Mouse (Mus musculus): ENCODE measurements around the gene B9d2. TPM values are rescaled to one million over a fixed set of nuclear protein-coding genes. Genes with fewer than 3 reads are reported as not detected.

Gene B9d2
- total RNA-seq, 2 experiments from 2014 or later = 24.7 to 25.7 TPM

DNA sequence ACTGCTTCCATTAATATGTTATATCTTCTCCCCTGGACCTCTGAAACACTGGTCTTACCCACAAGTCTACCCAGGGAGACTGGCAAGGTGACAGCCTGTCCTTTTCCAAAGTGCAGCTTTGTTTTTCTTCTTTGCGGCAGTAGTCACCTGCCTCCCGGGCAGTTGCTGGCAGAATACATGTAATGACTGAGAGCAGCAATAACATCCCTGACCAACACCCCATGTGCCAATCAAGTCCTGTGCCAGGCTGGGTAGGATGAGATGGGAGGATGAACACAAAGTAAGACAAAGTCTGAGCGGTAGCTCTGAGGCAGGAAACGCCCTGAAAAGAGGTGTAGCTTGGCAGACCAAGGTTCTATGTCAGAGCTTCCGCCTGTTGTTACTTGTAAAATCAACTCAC, 47.2 kb downstream of the B9d2 start:
- intact Hi-C loops (cut with DNase I) = no loop called here

DNA sequence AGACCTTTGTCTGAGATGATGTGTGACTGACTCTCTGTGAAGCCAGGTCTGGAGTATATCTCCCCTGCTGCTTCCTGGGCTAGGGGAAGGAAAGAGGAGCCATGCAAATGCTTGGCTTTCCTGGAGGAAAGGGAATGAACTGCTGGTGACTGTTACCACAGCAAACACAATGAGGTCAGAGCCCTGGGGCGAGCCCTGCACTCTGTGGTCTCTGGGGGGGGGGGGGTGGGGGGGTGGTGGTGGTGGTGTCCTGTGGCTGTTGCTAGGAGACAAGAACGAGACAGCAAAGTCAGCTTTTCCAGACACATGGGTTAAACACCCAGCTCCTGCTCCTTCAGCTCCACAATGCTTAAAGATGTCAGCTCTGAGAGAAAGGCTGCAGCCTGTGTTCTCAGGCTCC, 48.8 kb downstream of the B9d2 start:
- intact Hi-C loops (cut with DNase I) = no loop called here
- DNase-seq = no peak

More for the DNA sequence above, 47.2 kb downstream of the B9d2 start:
- no peak for DNase-seq

DNA sequence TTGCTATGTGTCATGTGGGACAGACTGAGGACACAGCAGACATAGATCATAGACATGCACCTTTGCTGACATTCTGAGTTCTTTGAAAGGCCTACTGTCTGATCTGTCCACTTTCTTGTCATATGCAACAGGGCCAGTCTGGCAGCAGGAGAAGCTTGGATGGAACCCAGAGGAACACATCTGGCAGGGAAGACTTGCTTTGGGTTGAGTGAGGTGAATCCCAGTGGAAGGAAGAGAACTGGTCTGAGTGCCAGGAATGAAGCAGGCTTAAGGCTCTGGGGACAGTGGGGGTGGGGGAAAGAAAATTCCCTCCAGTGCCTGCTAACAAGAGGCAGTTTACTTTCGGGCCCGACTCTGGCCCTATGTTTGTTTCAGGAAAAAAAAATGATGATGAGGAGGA, 49.3 kb downstream of the B9d2 start:
- DNase-seq = no peak
- intact Hi-C loops (cut with DNase I) = no loop called here

DNA sequence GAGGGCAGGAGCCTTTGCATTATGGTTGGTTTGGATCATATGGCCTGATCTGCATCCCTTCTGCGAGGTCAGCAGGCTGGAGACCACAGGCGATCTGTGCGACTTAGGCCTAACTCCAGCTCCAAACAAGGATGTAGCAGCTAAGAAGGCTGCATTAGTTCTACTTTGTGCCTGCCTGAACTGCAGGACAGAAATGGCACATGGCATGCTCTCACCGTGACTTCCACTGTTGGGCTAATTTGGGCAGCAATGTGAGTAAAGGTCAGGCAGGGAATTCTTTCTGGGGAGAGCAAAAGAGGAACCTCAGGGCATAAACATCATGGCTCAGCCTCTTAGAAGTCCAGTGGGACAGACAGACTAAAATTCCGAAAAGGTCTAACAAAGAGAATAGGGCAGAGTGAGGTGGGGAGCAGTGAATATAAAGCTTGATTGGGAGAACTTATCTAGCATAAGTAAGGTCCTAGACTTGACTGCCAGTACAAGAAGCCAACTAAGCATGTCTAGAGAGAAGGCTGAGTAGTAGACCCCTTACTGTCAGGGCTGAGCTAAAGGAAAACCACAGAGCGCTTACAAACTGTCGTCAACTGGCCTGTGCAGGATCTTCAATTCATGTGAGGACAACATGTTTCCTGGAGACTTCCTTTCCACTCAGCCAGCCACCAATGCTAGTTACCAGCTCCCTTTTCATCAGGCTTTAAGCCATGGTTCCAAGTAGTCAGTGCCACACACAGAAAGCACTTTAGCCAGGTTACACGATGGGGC, 50.9 kb downstream of the B9d2 start:
- intact Hi-C loops (cut with DNase I) = no loop called here
- DNase-seq = no peak

DNA sequence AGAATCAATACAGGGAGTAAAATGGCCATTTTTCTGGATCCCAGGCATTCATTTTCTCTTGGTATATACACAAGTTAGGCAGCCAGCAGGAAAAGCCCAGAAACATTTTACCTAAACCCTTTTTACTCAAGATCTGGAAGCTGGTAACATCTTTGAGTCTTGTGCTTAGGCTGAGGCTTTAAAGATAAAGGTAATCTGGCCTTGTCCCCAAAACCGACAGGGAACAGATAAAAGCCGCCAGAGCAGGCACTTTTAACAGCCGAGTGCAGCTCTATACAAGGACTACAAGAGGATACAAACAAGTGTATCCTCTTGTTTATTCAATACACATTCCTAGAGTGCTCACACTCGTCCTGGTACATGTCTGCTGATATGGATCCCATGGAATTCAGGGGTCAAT, 54.4 kb downstream of the B9d2 start:
- intact Hi-C loops (cut with DNase I) = no loop called here
- DNase-seq = no peak

Other genes with a start within 250 kb of the B9d2 start
- gene Ceacam1, start 203.2 kb upstream of the B9d2 start, total RNA-seq (2021) = 1 to 10 TPM in 1 of 2 experiments, under 1 TPM in 1; 0.70 to 1.0 TPM
- not detected for gene Ceacam2, start 140.9 kb upstream of the B9d2 start, total RNA-seq (2021)
- not detected for gene Erich4, start 64.9 kb upstream of the B9d2 start, total RNA-seq (2021)
- 10 to 100 TPM; 19.9 to 22.7 TPM for gene Dmac2, start 61.4 kb upstream of the B9d2 start, total RNA-seq (2021)
- 1 to 10 TPM in 1 of 2 experiments, under 1 TPM in 1; 0.64 to 1.0 TPM for gene B3gnt8, start 54.1 kb upstream of the B9d2 start, total RNA-seq (2021)
- 10 to 100 TPM; 23.6 to 24.7 TPM for gene Bckdha, start 21.8 kb upstream of the B9d2 start, total RNA-seq (2021)
- 10 to 100 TPM; 15.1 to 18.4 TPM for gene Exosc5, start 21.6 kb upstream of the B9d2 start, total RNA-seq (2021)
- 10 to 100 TPM; 14.6 to 19.9 TPM for gene Tmem91, start 5.6 kb upstream of the B9d2 start, total RNA-seq (2021)
- 10 to 100 TPM in 1 of 2 experiments, 1 to 10 TPM in 1; 8.5 to 10.1 TPM for gene Tgfb1, start 6.2 kb downstream of the B9d2 start, total RNA-seq (2021)
- 10 to 100 TPM; 47.8 to 48.6 TPM for gene Ccdc97, start 38.3 kb downstream of the B9d2 start, total RNA-seq (2021)
- 100 to 1,000 TPM; 142 to 152 TPM for gene Hnrnpul1, start 74.0 kb downstream of the B9d2 start, total RNA-seq (2021)
- gene Axl, start 107.9 kb downstream of the B9d2 start, total RNA-seq (2021) = 10 to 100 TPM; 19.2 to 20.8 TPM
- 1 to 10 TPM; 2.4 to 3.5 TPM for gene Cyp2s1, start 136.1 kb downstream of the B9d2 start, total RNA-seq (2021)
- gene Cyp2b10, start 216.8 kb downstream of the B9d2 start, total RNA-seq (2021) = not detected

Data from left cerebral cortex, postnatal 4 days (tissue).